Mouse (Mus musculus) lung, postnatal 4 days (tissue): Measurements from ENCODE around the gene Ndufa6.
A peak's percentile ranks its signal among the peaks of the same experiment; 100 is the strongest.
"Not testable (repeated sequence)": the region's sequence is repeated elsewhere in the genome, so short reads cannot be mapped to it uniquely, and the experiment has no call there.

Source experiments
- DNase-seq, 2 experiments: peaks; one replicate each; pipeline ENCODE4 v3.0.0; 2021

The Ndufa6 gene

DNA sequence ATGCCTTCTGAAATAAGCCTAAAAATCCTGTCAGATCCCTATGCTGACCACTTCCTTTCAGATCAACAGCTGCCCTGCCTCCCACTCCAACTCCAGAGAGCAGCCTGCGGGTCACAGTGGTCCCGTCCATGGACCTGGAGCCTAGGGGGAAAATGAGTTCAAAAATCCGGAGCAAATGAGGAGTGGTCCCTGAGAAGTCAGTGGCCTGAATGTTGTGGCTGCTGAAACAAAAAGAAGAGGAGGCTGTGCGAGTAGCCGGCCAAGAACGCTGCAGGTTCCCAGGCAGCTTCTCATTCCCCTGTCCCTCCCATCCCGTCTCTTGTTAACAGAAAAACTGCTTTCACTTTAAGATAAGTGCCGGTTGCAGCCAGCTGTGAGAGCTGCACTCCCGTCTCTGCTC, 10.4 kb upstream of the Ndufa6 start:
- peak in 1 of 2 experiments; percentile 5 for DNase-seq

DNA sequence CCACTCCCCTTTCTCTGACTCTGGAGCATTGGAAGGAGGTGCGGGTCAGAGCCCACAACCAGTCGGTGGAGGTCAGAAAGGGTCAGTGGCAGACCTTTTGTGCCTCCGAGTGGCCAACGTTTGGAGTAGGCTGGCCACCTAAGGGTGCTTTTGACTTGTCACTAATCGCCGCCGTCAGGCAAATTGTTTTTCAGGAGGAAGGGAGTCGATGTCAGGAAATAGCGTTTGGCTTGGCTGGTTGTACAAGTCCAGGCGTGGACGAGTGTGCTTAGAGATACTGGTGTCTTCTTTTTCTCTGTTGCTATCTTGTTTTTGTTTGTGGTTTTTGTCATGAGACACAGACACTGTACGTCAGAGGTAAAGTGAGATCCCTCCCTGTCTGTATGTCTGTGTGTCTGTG, 9.7 kb upstream of the Ndufa6 start:
- not testable (repeated sequence) for DNase-seq

DNA sequence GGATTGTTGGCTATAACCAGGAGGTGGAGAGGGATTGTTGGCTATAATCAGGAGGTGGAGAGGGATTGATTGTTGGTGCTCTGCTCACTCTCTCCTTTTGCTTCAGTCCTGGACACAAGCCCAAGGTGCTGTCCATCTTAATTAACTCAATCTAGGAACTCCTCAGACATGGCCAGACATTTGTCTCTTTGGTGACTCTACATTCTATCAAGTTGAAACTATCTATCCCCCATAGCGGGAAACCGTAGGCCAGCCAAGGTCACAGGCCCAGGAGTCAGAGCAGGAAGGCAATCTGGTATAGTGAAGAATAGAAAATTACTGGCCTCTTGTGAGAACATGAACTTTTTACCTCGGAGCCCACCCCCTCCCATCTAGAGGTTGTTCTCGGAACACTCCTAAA, 8.1 kb upstream of the Ndufa6 start:
- DNase-seq = no peak

DNA sequence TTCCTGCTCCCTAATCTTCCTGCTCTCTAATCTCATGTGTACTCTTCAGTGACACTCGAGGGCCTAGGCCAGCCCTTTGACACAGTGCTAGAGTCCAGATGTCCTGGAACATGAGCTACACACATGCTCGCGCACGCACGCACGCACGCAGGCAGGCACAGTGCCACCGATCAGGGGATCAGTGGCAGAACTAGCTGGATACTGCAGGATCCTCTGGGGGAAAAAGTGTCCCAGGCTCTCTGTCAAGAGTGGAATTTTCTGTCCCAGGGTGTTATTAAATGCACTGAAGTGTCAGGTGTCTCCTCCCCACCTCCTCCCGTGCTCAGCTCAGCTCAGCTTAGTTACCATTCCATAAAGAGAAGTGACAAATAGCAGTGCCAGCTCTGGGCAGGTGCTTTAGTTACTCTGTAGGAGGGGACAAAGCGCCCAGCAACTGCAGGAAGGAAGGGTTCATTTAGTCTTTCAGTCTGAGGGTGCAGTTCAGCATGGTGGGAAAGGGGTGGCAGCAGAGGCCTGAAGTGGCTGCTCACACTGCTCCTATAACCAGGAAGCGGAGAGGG, 7.4 kb upstream of the Ndufa6 start:
- peak in 1 of 2 experiments; percentile 44 for DNase-seq

DNA sequence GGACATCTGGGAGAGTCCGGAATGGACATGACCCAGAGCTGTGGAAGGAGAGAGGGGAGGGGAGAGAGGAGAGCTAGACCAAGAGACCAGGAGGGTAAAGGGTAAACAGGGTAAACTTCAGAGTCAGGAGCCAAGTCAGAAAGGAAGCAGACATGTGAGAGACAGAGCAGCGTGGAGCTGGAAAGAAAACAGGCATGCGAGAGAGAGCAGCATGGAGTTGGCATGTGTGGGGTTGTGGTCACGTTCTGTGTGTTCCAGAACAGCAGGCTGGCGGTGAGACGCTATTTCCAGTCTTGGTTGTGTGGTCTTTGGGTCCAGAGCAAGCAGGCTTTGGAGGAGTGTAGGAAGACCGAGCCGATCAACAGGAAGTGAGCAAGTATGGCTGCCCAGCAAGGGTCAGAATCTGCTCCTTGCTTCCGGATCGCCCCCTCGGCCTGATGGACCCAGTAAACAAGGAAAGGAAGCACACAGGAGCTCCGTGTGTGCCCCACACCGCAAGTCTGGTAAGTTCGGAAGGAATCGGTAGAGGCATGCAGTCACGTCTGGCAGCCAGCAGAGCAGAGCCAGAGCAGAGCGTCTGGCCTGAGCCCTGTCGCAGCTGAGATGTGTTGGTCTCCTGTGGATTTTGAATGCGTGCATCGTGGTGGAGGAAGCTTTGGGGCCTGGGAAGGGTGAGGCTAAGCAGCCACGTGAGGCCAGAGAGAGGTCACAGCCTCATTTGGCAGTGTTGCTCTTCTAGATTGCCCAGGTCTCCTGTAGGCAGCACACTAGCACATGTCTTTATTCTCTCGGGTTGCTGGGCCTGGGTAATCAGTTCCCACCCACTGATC, 4.5 kb upstream of the Ndufa6 start:
- peak in 1 of 2 experiments; percentile 17 for DNase-seq

DNA sequence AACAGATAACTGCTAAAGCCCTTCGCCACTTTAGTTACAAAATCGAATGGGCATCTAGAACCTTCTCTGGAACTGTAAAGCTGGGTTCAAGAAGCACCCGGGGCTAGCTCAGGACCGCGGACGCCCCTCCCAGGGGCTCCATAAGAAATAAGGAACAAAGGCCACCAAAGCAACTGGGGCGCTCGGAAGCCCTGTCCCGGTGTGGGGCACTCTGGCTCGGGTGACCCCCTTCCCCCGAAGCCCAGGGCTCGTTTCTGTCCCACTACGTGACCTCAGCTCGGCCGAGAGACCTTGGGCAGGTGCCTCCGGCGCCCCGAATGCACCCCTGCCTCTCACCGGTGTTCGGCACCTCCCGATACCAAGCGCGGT, 393 bp downstream of the Ndufa6 start:
- DNase-seq = no peak

DNA sequence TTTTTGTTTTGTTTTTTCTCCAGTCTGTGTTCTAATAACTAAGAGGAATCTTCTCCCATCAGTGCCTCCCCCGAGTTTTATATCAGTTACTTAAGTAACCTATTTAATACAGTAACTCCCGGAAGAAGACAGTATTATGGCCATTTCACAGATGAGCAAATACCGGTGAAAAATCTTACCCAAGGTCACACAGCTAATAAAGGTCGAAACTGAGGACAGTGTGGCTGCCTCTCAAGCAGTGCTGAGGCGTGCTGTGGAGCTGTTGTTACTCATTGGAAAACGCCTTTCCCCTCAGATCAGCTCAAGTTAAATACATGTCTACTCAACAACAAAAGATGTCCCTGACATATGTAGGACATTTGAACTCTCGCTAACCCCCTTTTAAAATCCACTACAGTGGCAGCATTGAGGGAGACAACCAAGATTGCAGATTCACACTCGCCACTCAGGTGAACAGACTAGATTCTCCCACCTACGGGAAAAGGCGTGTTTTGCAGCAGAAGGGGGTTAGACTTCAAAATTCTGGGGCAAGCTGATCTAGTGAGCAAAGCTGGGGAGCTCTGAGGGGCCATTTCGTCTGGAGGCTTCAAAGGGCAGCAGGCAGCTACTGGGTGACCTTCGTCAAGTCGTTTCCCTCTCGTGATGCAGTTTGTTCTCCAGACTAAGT, 911 bp downstream of the Ndufa6 start:
- no peak for DNase-seq

DNA sequence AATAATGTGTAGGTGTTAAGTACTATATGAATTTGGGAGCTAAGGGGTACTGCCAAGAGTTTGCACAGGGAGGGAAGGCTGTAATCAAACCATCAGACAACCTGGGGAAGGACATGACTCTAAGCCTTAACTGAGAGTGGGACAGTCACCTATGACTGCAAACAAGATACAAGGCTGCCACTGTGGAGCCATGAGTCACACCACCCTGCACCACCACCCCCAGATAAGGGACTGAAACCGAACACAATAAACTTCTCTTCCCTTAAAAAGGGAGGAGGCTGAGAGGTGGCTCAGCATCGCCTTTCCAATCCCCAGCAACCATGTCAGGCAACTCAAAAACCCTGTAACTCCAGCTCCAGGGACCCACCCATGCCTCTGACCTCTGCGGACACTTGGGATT, 2.6 kb downstream of the Ndufa6 start:
- no peak for DNase-seq

DNA sequence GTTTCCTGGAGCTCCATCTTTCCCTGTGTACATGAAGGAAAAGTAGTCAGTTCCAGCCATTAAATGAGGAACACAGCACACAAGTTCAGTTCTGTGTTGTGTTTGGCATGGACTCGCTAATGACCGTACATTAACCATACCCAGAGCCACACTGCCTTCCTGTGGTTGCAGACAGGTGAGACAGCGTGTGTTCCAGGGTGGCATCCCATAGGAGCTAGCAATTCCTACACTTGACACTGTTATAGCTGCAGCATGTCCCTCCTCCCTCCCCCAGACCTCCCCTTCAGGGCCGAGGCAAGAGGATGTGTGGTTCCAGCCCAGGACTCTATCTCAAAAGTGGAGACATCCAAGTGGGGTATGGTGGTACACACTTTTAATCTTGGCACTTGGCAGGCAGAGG, 3.8 kb downstream of the Ndufa6 start:
- DNase-seq = no peak

DNA sequence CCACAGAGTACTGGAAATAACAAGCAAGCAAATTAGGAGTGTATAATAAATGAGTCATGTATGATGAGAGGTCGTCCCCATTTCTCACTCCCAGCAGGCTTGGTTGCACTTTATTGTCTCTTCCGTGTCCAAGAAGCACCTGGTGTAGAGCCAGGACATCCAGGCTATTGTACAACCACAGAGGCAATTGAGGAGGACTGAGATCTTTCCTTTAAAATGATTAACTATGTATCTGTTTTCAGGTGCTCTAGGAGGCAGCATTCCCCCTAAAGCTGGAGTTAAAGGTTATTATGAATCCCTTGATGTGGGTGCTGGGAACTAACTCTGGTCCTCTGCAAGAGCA, 5.2 kb downstream of the Ndufa6 start:
- DNase-seq = no peak

DNA sequence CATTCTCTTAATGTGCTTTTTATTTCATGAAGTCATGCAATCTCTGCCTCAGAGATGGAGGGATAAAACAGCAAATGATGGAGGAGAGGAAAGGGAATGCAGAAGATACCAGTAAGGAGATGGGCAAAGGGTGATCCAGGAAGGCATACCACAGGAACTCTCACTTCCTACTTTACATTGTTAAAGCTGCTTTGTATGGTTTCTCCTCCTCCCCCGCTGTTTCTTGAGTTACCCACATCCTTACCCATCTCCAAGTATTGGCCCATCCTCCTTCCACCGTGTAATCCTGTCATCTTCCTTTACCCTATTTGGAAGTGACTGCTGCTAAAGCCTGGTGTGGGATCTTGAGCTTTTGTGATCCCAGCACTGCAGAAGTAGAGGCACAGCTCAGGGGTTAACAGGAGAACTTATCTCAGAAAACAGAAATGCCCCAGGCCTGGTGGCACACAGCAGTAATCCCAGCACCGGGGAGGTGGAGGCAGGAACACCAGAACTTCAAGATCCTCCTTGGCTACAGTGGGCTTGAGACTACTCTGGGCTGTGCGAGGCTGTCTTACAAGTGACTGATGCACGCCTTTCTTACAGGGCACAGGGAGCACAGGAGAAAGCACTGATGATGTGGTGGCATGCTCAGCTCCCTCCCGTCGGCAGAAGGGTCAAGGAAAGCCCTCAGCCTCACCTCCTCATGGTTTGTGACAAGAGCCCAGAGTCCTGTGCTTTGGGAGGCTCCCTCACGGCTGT, 5.7 kb downstream of the Ndufa6 start:
- DNase-seq = no peak

DNA sequence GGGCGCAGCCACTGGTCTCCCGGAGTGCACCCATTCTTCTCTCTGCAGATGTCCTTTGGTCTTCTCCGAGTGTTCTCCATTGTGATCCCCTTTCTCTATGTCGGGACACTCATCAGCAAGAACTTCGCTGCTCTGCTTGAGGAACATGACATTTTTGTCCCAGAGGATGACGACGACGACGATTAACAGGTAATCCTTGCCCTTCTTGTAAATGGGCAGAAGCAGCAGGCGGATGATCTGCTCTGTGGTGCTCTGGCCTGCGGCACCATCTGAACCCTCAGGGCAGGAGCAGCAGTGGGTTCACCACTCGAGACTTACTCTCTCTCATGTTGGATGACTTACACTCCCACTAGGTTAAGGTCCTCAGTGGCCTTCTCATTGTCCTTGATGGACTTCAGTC, 6.3 kb downstream of the Ndufa6 start:
- no peak for DNase-seq

DNA sequence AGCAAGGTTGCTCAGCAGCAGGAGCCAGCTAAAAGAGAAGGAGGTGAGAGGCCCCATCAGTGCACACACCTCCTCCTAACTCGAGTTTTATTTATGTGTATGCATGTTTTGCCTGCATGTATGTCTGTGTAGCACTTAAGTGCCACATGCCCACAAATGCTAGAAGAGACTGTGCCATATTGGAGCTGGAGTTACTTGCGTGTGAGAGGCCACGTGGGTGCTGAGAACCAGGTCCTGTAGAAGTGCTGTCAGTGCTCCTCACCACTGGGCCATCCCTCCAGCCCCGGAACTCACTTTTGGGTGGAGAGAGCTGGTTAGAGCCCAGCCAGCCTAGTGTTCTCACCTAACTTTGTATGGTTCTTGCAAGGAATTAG, 6.8 kb downstream of the Ndufa6 start:
- DNase-seq = no peak

DNA sequence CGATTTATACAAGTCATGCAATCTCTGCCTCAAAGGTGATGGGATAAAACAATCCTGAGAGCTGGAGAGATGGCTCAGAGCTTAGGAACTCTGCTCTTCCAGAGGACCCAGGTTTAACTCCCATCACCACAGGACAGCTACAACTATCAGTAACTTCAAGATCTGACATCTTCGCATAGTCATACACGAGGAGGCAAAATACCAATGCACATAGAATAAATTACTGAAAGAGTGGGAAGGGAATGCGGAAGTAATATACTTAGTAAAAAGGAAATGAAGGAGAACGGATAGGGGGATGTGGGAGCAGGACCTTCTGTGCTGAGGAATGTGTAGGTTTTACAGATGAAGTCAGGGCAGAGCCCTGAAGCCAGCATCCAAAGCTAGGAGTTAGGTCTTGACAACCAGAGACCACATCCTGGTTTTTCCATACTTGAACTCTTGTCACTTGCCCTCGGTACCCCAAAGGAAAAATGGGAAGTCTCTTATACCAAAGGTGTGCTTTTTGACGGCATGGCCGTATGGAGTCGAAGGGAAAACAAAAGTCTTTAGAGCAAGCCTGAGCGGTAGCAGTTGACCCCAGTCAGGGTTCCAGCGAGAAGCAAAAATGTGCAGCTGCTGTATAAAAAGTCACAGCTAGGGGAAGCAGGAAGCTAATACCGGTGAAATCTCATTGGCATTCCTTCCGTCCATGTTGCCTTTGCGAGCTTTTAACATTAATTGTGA, 7.4 kb downstream of the Ndufa6 start:
- DNase-seq = no peak

DNA sequence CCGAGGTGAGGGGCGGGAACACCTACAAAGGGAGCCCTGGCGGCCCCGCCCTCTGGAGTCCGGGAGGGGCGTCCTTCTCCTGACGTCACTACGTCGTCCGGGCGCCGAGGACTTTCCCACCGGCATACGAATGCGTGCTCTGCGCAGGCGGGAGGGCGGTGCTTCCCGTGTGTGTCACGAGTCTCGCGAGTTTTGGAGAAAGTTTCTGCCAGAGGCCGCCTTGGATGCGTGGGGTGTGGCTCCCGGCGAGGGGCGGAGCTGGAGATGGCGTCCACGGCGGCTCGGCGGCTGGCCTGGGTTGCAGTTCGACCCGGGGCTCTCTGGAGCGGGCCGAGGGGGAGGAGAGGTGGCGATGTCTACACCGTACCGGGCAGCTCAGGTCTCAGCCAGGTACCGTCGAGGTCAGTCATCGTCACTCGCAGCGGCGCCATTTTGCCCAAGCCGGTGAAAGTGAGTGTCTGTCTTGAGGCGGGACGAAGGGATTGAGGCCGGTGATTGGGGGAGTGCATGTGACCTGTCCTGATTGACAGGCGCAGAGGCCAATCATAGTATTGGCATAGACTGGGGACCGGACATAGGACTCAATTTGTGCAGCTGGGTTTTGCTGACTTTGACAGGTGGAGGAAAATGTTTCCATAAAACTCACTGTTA, 8.2 kb downstream of the Ndufa6 start:
- DNase-seq = peak; percentile 98 to 99

DNA sequence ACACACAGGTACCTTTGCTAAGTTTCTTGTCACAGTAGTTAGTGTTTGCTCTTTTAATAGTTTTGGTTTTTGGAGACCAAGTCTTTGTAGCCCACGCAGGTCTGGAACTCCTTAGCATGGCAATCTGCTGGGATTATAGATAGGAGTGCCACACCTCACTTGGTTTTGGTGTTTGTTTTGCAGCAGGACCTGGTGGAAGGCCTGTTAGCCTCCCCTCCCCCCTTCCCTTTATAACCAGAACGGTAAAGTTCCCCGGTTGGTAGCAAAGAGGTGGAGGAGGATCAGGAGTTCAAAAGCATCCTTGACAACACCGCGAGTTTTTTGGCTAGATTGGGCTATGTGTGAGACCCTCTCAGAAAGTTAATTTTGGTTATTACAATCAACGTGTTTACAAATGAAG, 9.2 kb downstream of the Ndufa6 start:
- no peak for DNase-seq

DNA sequence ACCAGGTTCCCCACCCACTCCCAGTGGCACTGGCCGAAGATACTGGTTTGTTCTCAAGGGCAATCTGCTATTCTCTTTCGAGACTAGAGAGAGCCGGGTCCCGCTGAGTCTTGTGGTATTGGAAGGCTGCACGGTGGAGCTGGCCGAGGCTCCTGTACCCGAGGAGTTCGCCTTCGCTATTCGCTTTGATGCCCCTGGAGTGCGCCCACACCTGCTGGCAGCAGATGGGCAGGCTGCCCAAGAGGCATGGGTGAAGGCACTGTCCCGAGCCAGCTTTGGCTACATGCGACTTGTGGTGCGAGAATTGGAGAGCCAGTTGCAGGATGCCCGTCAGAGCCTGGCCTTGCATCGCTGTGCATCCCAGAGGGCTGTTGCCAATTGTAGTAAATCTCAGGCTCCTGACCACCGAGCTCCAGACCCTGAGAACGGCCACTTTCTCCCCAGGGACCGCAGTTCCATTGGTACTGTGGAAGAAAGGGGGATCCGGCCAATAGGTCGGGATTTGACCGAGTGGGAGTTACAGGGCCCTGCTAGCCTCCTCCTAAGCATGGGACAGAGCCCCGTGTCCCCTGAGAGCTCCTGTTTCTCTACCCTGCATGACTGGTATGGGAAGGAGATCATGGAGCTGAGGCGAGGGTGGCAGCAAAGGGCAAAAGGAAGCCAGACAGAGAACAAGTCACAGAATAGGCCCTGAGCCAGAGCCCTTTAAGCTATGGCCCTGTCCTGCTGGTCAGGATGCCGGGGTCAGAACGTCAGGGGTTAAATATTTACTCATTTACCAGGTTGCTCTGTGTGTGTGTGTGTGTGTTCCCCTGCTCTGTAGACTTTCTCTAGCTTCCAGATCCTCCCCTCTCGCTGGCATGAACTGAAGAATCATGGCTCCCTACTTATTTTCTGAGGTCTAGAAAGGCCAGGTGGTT, 10.5 kb downstream of the Ndufa6 start:
- peak in 1 of 2 experiments; percentile 29 for DNase-seq

DNA sequence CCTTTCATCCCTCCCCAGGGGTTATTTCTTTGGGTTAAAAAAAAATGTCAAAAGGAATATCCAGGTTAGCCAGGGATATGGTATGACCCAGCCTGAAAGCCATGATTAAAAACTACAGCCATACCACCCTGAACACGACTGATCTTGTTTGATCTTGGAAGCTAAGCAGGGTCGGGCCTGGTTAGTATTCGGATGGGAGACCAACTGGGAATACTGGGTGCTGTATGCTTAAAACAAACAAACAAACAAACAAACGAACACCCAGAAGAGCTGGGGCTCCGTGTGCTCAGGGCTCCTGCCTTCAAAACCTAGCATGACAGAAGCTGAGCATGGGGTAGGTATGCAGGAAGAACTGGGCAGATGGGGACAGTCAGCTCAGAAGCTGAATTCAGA, 11.6 kb downstream of the Ndufa6 start:
- no peak for DNase-seq

DNA sequence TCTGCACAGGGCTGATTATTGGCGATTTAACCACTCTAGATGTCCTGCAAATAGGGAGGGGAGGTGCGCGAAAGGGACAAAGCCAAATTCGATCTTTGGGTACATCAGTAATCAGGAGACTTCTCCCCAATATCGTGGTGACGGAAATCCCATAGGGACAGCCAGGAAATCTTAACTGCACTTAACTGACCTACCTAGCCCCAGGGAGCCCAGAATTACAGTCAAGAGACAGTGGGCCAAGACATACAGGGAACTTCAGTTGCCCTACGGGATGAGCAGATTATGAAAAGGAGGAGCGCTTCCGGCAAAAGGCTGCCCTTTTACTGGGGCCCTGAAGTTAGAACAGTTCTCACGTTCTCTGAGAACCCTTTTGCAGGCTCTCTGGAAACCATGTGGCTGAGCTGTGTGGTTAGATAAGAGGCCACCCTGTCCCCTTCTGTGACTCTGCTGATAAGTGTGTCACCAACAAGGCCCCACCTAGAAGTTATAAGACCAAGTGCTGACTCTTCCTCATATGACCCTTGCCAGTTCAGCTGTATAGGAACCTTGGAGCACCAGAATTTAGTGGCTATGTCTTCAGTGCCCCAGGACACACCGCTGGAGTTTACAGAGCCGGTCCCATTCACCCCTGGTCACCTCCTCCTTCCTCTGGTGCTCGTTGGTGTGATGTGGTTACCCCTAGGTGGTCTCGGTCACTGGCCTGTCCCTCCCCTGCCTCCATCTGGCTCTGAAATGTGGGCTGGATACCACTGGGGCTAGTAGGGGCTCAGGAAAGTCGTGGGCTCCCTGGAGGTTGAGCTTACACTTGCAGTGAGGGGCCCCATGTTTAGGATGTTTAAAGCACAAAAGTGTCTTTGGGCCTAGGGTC, 12.2 kb downstream of the Ndufa6 start:
- DNase-seq = no peak

DNA sequence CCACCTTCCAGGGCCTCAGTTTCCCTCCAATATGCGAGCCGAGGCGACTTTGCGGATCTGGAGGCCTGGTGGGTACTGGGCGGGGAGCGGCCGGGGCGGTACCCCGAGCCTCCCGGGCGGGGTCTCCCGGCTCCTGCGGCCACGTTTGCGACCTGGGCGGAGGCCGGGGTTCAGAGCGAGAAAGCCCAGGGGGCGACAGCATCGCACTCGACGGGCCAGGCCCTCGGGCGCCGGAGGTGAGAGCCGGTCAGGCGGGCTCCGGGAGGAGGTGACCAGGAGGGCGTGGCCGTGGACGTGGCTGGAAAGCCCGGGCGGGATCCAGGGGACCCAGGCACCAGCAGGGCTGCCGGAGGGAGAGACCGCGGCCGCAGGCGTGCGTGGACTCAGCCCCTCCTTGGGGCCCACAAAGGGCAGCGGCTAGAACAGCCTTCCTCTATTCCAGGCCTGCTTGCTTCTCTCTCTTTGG, 13.1 kb downstream of the Ndufa6 start:
- peak; percentile 73 to 82 for DNase-seq
